Mouse (Mus musculus): ENCODE data around the gene Itga5. TPM values are rescaled to one million over a fixed set of nuclear protein-coding genes. Genes with fewer than 3 reads are reported as not detected.

Itga5 gene
- polyA plus RNA-seq, 1 experiment from 2014 or later: 64.0 TPM

GRCm38 (mm10) chr15:103315011-103315502 is 51.5 kb downstream of the Itga5 start:
- H3K27me3 ChIP-seq (ENCODE audit: control insufficient read depth, insufficient read depth, low read length): no peaks in the 10 kb centered on the region
- no peaks in the 10 kb centered on the region for H3K9me3 ChIP-seq (replicated peaks; ENCODE audit: control insufficient read depth, low read length)
- H3K9ac ChIP-seq (ENCODE audit: low read length): peak overlapping the region; percentile 60
- peak; percentile 45; the same call in 1 of the 2 replicates for ATAC-seq (replicated peaks; ENCODE audit: extremely low read depth, insufficient read depth, low FRiP score)
- peaks cover 21% of the 10 kb centered on the region for H3K4me1 ChIP-seq (ENCODE audit: control insufficient read depth, insufficient read depth, low read length)
- peak overlapping the region; percentile 45 for H3K4me3 ChIP-seq (ENCODE audit: low read length)
- peak overlapping the region; percentile 80 for H3K4me2 ChIP-seq (ENCODE audit: low read depth, low read length)
- WGBS: 16% methylated on average over 18 of the region's 18 CpGs
- H3K27ac ChIP-seq (ENCODE audit: low read length): no peak overlapping the region
- H3K36me3 ChIP-seq (ENCODE audit: control insufficient read depth, insufficient read depth): no peaks in the 10 kb centered on the region

- Histone ChIP-seq H3K4me3 (ENCODE audit: low read length) (peak overlapping the region; percentile 45), H3K36me3 (ENCODE audit: control insufficient read depth, insufficient read depth) (no peaks in the 10 kb centered on the region), H3K27ac (ENCODE audit: low read length) (no peak overlapping the region), H3K9ac (ENCODE audit: low read length) (peak overlapping the region; percentile 53), H3K9me3 (replicated peaks; ENCODE audit: control insufficient read depth, low read length) (no peaks in the 10 kb centered on the region), H3K4me2 (ENCODE audit: low read depth, low read length) (peak overlapping the region; percentile 80), H3K4me1 (ENCODE audit: control insufficient read depth, insufficient read depth, low read length) (peaks cover 21% of the 10 kb centered on the region), H3K27me3 (ENCODE audit: control insufficient read depth, insufficient read depth, low read length) (no peaks in the 10 kb centered on the region)
- WGBS: 38% methylated on average over 22 of the region's 22 CpGs
- no peak for ATAC-seq (replicated peaks; ENCODE audit: extremely low read depth, insufficient read depth, low FRiP score)
Measured at GRCm38 (mm10) chr15:103314181-103314580, 52.4 kb downstream of the Itga5 start.

GRCm38 (mm10) chr15:103313495-103314095 is 53.0 kb downstream of the Itga5 start:
- ATAC-seq (replicated peaks; ENCODE audit: extremely low read depth, insufficient read depth, low FRiP score): no peak
- no peak overlapping the region for H3K27ac ChIP-seq (ENCODE audit: low read length)
- peak overlapping the region; percentile 45; the same call in 1 of the 2 replicates for H3K4me3 ChIP-seq (ENCODE audit: low read length)
- 18% methylated on average over 18 of the region's 18 CpGs for WGBS
- H3K27me3 ChIP-seq (ENCODE audit: control insufficient read depth, insufficient read depth, low read length): no peaks in the 10 kb centered on the region
- H3K4me2 ChIP-seq (ENCODE audit: low read depth, low read length): peak overlapping the region; percentile 80
- H3K9me3 ChIP-seq (replicated peaks; ENCODE audit: control insufficient read depth, low read length): no peaks in the 10 kb centered on the region
- H3K36me3 ChIP-seq (ENCODE audit: control insufficient read depth, insufficient read depth): no peaks in the 10 kb centered on the region
- H3K4me1 ChIP-seq (ENCODE audit: control insufficient read depth, insufficient read depth, low read length): peaks cover 19% of the 10 kb centered on the region
- peak overlapping the region; percentile 53; the same call in 1 of the 2 replicates for H3K9ac ChIP-seq (ENCODE audit: low read length)

- no peak within 1 kb of the TSS for H3K27ac ChIP-seq (ENCODE audit: low read length)
- no peak within 1 kb of the TSS for H3K4me2 ChIP-seq (ENCODE audit: low read depth, low read length)
- ATAC-seq (replicated peaks; ENCODE audit: extremely low read depth, insufficient read depth, low FRiP score): no peak
- H3K4me3 ChIP-seq (ENCODE audit: low read length): no peak within 1 kb of the TSS
- no peak within 1 kb of the TSS for H3K9ac ChIP-seq (ENCODE audit: low read length)
- WGBS: 38% methylated on average over 6 of the region's 6 CpGs
- no peaks in the 10 kb centered on the region for H3K36me3 ChIP-seq (ENCODE audit: control insufficient read depth, insufficient read depth)
- peaks cover 18% of the 10 kb centered on the region for H3K4me1 ChIP-seq (ENCODE audit: control insufficient read depth, insufficient read depth, low read length)
- H3K27me3 ChIP-seq (ENCODE audit: control insufficient read depth, insufficient read depth, low read length): no peaks in the 10 kb centered on the region
- no peaks in the 10 kb centered on the region for H3K9me3 ChIP-seq (replicated peaks; ENCODE audit: control insufficient read depth, low read length)
Measured at GRCm38 (mm10) chr15:103310365-103310910, 56.1 kb downstream of the Itga5 start, which contains the start of gene Gpr84. TSS of gene Gpr84 (minus strand) at chr15:103310612.

GRCm38 (mm10) chr15:103308876-103309580 is 57.5 kb downstream of the Itga5 start:
- Histone ChIP-seq H3K4me2 (ENCODE audit: low read depth, low read length) (peak overlapping the region; percentile 41; the same call in 1 of the 2 replicates), H3K4me3 (ENCODE audit: low read length) (0 out of 2 replicates have a peak overlapping the region, but pooled peaks have one; percentile 0), H3K4me1 (ENCODE audit: control insufficient read depth, insufficient read depth, low read length) (peaks cover 19% of the 10 kb centered on the region), H3K36me3 (ENCODE audit: control insufficient read depth, insufficient read depth) (no peaks in the 10 kb centered on the region), H3K9me3 (replicated peaks; ENCODE audit: control insufficient read depth, low read length) (no peaks in the 10 kb centered on the region), H3K9ac (ENCODE audit: low read length) (peak overlapping the region; percentile 3; the same call in 1 of the 2 replicates), H3K27me3 (ENCODE audit: control insufficient read depth, insufficient read depth, low read length) (no peaks in the 10 kb centered on the region), H3K27ac (ENCODE audit: low read length) (no peak overlapping the region)
- 56% methylated on average over 26 of the region's 26 CpGs for WGBS
- ATAC-seq (replicated peaks; ENCODE audit: extremely low read depth, insufficient read depth, low FRiP score): no peak

- H3K27me3 ChIP-seq (ENCODE audit: control insufficient read depth, insufficient read depth, low read length): no peaks in the 10 kb centered on the region
- peak overlapping the region; percentile 41; the same call in 1 of the 2 replicates for H3K4me2 ChIP-seq (ENCODE audit: low read depth, low read length)
- no peaks in the 10 kb centered on the region for H3K36me3 ChIP-seq (ENCODE audit: control insufficient read depth, insufficient read depth)
- H3K4me3 ChIP-seq (ENCODE audit: low read length): 0 out of 2 replicates have a peak overlapping the region, but pooled peaks have one; percentile 0
- H3K9me3 ChIP-seq (replicated peaks; ENCODE audit: control insufficient read depth, low read length): no peaks in the 10 kb centered on the region
- H3K9ac ChIP-seq (ENCODE audit: low read length): peak overlapping the region; percentile 3; the same call in 1 of the 2 replicates
- H3K4me1 ChIP-seq (ENCODE audit: control insufficient read depth, insufficient read depth, low read length): peaks cover 19% of the 10 kb centered on the region
- H3K27ac ChIP-seq (ENCODE audit: low read length): no peak overlapping the region
- 37% methylated on average over 28 of the region's 28 CpGs for WGBS
- ATAC-seq (replicated peaks; ENCODE audit: extremely low read depth, insufficient read depth, low FRiP score): no peak
Measured at GRCm38 (mm10) chr15:103308056-103308875, 58.3 kb downstream of the Itga5 start.

- Histone ChIP-seq H3K27ac (ENCODE audit: low read length) (0 out of 2 replicates have a peak overlapping the region, but pooled peaks have one; percentile 2), H3K4me1 (ENCODE audit: control insufficient read depth, insufficient read depth, low read length) (peaks cover 22% of the 10 kb centered on the region), H3K27me3 (ENCODE audit: control insufficient read depth, insufficient read depth, low read length) (no peaks in the 10 kb centered on the region), H3K9ac (ENCODE audit: low read length) (peak overlapping the region; percentile 16; the same call in 1 of the 2 replicates), H3K36me3 (ENCODE audit: control insufficient read depth, insufficient read depth) (no peaks in the 10 kb centered on the region), H3K9me3 (replicated peaks; ENCODE audit: control insufficient read depth, low read length) (no peaks in the 10 kb centered on the region), H3K4me2 (ENCODE audit: low read depth, low read length) (peak overlapping the region; percentile 2; the same call in 1 of the 2 replicates), H3K4me3 (ENCODE audit: low read length) (no peak overlapping the region)
- no peak for ATAC-seq (replicated peaks; ENCODE audit: extremely low read depth, insufficient read depth, low FRiP score)
- WGBS: 2% methylated on average over 7 of the region's 7 CpGs
Measured at GRCm38 (mm10) chr15:103307125-103307524, 59.4 kb downstream of the Itga5 start.

GRCm38 (mm10) chr15:103305792-103306645 is 60.5 kb downstream of the Itga5 start:
- peak overlapping the region; percentile 92 for H3K4me2 ChIP-seq (ENCODE audit: low read depth, low read length)
- peak overlapping the region; percentile 67 for H3K4me3 ChIP-seq (ENCODE audit: low read length)
- no peaks in the 10 kb centered on the region for H3K27me3 ChIP-seq (ENCODE audit: control insufficient read depth, insufficient read depth, low read length)
- peak overlapping the region; percentile 75 for H3K9ac ChIP-seq (ENCODE audit: low read length)
- no peak for ATAC-seq (replicated peaks; ENCODE audit: extremely low read depth, insufficient read depth, low FRiP score)
- peak overlapping the region; percentile 79 for H3K27ac ChIP-seq (ENCODE audit: low read length)
- H3K9me3 ChIP-seq (replicated peaks; ENCODE audit: control insufficient read depth, low read length): no peaks in the 10 kb centered on the region
- peaks cover 30% of the 10 kb centered on the region for H3K4me1 ChIP-seq (ENCODE audit: control insufficient read depth, insufficient read depth, low read length)
- 37% methylated on average over 8 of the region's 8 CpGs for WGBS
- no peaks in the 10 kb centered on the region for H3K36me3 ChIP-seq (ENCODE audit: control insufficient read depth, insufficient read depth)
